Mouse (Mus musculus) mouse trophoblast stem cell (cell line): ENCODE results near the gene Clec18a.
"Not testable (repeated sequence)": the region's sequence is repeated elsewhere in the genome, so short reads cannot be mapped to it uniquely, and the experiment has no call there.

Source experiments
- in situ Hi-C, 2 experiments: fragments of 300-500 bp; cut with MseI, MboI; formaldehyde crosslinking; loops; 2 replicates in 1 of 2; 3 replicates in 1 of 2; pipeline ENCODE4 v1.15.1; 2025

The Clec18a gene

GRCm38 (mm10) chr8:111092326-111092725 is at the start of gene Clec18a:
Gene Clec18a (minus strand): TSS chr8:111092426.
- in situ Hi-C loops: not testable (repeated sequence)

GRCm38 (mm10) chr8:111130756-111131155 is 38.5 kb upstream of the Clec18a start:
- in situ Hi-C loops: no loop called here

GRCm38 (mm10) chr8:111119481-111119880 is 27.3 kb upstream of the Clec18a start:
- in situ Hi-C loops: no loop called here

GRCm38 (mm10) chr8:111114891-111115290 is 22.7 kb upstream of the Clec18a start:
- in situ Hi-C loops: no loop called here

GRCm38 (mm10) chr8:111094719-111095302 is 2.6 kb upstream of the Clec18a start:
- in situ Hi-C loops: not testable (repeated sequence)

GRCm38 (mm10) chr8:111093865-111094718 is 1.9 kb upstream of the Clec18a start, which contains the start of gene Pdpr:
Gene Pdpr (plus strand): TSS chr8:111094630.
- in situ Hi-C loops: no loop called here

GRCm38 (mm10) chr8:111091706-111092105 is 520 bp downstream of the Clec18a start:
- in situ Hi-C loops: no loop called here

GRCm38 (mm10) chr8:111090126-111090525 is 2.1 kb downstream of the Clec18a start:
- in situ Hi-C loops: no loop called here

- in situ Hi-C loops: not testable (repeated sequence)
These were observed 8.3 kb downstream of the Clec18a start for GRCm38 (mm10) chr8:111083936-111084335.

GRCm38 (mm10) chr8:111081580-111082258 is 10.5 kb downstream of the Clec18a start:
- in situ Hi-C loops: no loop called here

GRCm38 (mm10) chr8:111079861-111080271 is 12.4 kb downstream of the Clec18a start:
- in situ Hi-C loops: no loop called here

- in situ Hi-C loops: no loop called here
These were observed 12.8 kb downstream of the Clec18a start for GRCm38 (mm10) chr8:111079461-111079860.

- in situ Hi-C loops: no loop called here
These were observed 16.3 kb downstream of the Clec18a start for GRCm38 (mm10) chr8:111075926-111076325.

GRCm38 (mm10) chr8:111068660-111069059 is 23.6 kb downstream of the Clec18a start:
- in situ Hi-C loops: not testable (repeated sequence)

- in situ Hi-C loops: no loop called here
These were observed 24.8 kb downstream of the Clec18a start for GRCm38 (mm10) chr8:111067439-111067838.

GRCm38 (mm10) chr8:111066308-111066707 is 25.9 kb downstream of the Clec18a start:
- in situ Hi-C loops: no loop called here

GRCm38 (mm10) chr8:111062893-111063292 is 29.3 kb downstream of the Clec18a start:
- in situ Hi-C loops: no loop called here

- in situ Hi-C loops: no loop called here
These were observed 30.0 kb downstream of the Clec18a start for GRCm38 (mm10) chr8:111062072-111062757.

GRCm38 (mm10) chr8:111061688-111062071 is 30.5 kb downstream of the Clec18a start:
- in situ Hi-C loops: no loop called here

- in situ Hi-C loops: no loop called here
These were observed 33.2 kb downstream of the Clec18a start for GRCm38 (mm10) chr8:111058946-111059572.

GRCm38 (mm10) chr8:111056691-111057293 is 35.4 kb downstream of the Clec18a start:
- in situ Hi-C loops: no loop called here
